ENCODE assay signal across 8 mouse cellular contexts in the genomic region with DNA sequence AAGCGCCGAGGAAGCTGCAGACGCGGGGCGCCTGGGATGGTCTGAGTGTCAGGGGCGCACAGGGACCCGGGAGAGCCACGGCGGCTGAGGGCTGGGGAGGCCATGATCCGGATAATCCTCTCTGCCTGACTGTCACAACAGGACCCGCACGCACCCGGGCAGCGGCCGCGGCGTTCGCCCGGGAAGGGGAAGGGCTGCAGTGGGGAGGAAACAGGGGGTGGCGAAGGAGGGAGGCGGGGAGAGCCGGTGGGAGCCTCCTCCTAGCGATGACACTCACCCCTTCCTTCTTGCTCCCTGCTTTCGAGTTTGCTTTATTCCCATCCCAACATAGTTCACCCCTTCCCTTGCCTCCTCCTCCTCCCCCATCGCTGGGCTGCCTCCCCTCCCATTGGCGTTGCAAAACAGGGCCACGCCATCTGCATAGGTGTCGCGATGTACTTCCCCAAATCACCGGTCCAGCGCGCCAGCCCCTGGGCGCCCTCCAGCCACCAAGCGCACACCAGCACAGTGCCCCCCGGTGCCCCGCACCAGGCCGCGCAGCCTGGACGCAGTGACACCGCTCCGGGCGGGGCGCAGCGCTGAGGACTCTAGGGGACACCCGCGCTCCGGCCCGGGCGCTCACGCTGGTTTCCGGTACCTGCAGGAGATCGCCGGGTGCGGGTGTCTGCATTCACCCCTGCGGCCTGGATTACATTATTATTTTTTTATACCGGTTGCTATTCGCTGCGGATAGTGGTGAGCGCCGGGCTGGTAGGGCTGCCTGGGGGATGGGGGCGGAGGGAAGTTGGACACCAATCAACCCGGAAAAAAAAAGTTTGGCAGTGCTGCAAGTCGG. TPM values are rescaled to one million over a fixed set of nuclear protein-coding genes. Genes with fewer than 3 reads are reported as not detected.
DNase-seq lines count a peak whose midpoint lies in the region; ATAC-seq lines count a peak whose summit lies in the region.

No protein-coding gene starts in this region.

- H3K9ac ChIP-seq in hindbrain, embryonic 11.5 days (ENCODE audit: low read depth, low read length): peak overlapping the region; percentile 50

- H3K4me2 ChIP-seq in hindbrain, embryonic 11.5 days (replicated peaks; ENCODE audit: low read depth, low read length): peak overlapping the region; percentile 100

- ATAC-seq in hindbrain, embryonic 11.5 days (ENCODE audit: low FRiP score): peak; percentile 36; the same call in 1 of the 2 replicates

- peak overlapping the region; percentile 62 for H3K4me3 ChIP-seq in hindbrain, embryonic 11.5 days (ENCODE audit: low read depth, low read length)

- 0 out of 2 replicates have a peak, but pooled peaks cover 2% of the 10 kb centered on the region for H3K4me1 ChIP-seq in hindbrain, embryonic 11.5 days (replicated peaks; ENCODE audit: control insufficient read depth, insufficient read depth, low read length)

- WGBS in hindbrain, embryonic 11.5 days: 0% methylated on average over 49 of the region's 63 CpGs

- no peaks in the 10 kb centered on the region for H3K9me3 ChIP-seq in hindbrain, embryonic 11.5 days (ENCODE audit: control insufficient read depth, low read length)

- H3K36me3 ChIP-seq in hindbrain, embryonic 11.5 days (ENCODE audit: control insufficient read depth, insufficient read depth, low read length): no peaks in the 10 kb centered on the region

- peak; percentile 51 for DNase-seq in ES-CJ7 (ENCODE audit: low read depth, low spot score)
- DNase-seq in cerebellum, adult 18-20 months: peak; percentile 75 to 80
- peak; percentile 69 to 72 for DNase-seq in frontal cortex, postnatal 10 days (ENCODE audit: low spot score in 2 of 2)
- peak; percentile 68 for DNase-seq in hindbrain, embryonic 11.5 days (ENCODE audit: low spot score)
- DNase-seq in layer of hippocampus, postnatal 14 days (ENCODE audit: low spot score in 2 of 2): peak; percentile 62 to 72
- DNase-seq in lung, postnatal 36 days: peak; percentile 75
- DNase-seq in retina, adult 2 months (ENCODE audit: low read depth, low spot score): peak; percentile 65
- DNase-seq in thymus, postnatal 25 days: peak; percentile 61

- H3K27ac ChIP-seq in hindbrain, embryonic 11.5 days (ENCODE audit: low read depth, low read length): no peak overlapping the region

- peaks cover 40% of the 10 kb centered on the region for H3K27me3 ChIP-seq in hindbrain, embryonic 11.5 days (ENCODE audit: control insufficient read depth, insufficient read depth, low read length)

RNA-seq across cellular contexts. Expression of a gene that starts 1.7 kb away (rescaled TPM):
- polyA plus RNA-seq in hindbrain, embryonic 11.5 days (2014; fragmentation: Nextera tagmentation; extraction: Ambion mirVana): 41.8 and 41.9 TPM in 2 replicates
- 100 to 1,000 TPM; 154 TPM for total RNA-seq in layer of hippocampus, postnatal 14 days (2021)
